In the genomic region with DNA sequence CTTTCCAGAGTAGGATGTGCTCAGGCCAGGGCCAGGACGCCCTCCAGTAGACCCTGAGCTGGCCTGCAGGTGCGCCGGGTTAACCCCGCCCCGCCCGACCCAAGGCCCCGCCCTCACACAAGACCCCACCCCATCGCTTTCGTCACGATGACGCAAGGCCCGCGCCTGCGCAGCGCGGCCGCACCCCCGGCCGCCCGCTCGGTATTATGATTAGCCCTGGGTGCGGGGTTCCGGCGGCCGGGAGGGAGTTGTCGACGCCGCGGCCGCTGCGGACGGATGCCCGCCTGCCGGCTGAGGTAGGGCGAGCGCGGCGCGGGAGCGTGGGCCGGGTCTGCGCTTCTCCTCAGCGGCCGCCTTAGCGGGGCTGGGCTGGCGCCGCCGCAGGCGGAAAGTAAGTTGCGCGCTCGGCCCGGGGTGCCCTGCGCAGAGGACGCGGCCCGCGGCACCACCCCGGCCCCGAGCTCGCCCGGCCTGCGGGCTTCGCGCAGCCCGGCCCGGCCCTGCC, we compare ENCODE assay signal across 8 mouse cellular contexts. TPM values are rescaled to one million over a fixed set of nuclear protein-coding genes. Genes with fewer than 3 reads are reported as not detected.
DNase-seq lines count a peak whose midpoint lies in the region; ATAC-seq and TF ChIP-seq lines count a peak whose summit lies in the region.

A gene (plus strand): TSS at position 155 of the 505 bp plus-strand sequence.

- peak within 1 kb of the TSS; percentile 55 for H3K4me2 ChIP-seq in forebrain, embryonic 15.5 days (replicated peaks)
- peak within 1 kb of the TSS; percentile 80 for H3K4me2 ChIP-seq in liver, embryonic 16.5 days (ENCODE audit: low read depth, low read length)
- H3K4me2 ChIP-seq in neural tube, embryonic 12.5 days (replicated peaks): peak within 1 kb of the TSS; percentile 90
- peak within 1 kb of the TSS; percentile 62 for H3K4me2 ChIP-seq in stomach, postnatal 0 days (replicated peaks; ENCODE audit: low read depth)

- intact Hi-C loops in heart, postnatal 14 days (cut with DNase I): loop anchor here (1.0 kb wide), 1 partner anchor 89 kb away; no protein-coding TSS in a partner anchor

- TF ChIP-seq EP300 in stomach, postnatal 0 days (optimal IDR thresholded peaks at IDR 0.05): no peak

- no peaks in the 10 kb centered on the region for H3K36me3 ChIP-seq in forebrain, embryonic 15.5 days
- no peaks in the 10 kb centered on the region for H3K36me3 ChIP-seq in liver, embryonic 16.5 days (ENCODE audit: control insufficient read depth, insufficient read depth)
- H3K36me3 ChIP-seq in neural tube, embryonic 12.5 days: no peaks in the 10 kb centered on the region
- H3K36me3 ChIP-seq in stomach, postnatal 0 days (ENCODE audit: control insufficient read depth, insufficient read depth, low read length): no peaks in the 10 kb centered on the region

- no peak; the same call in 1 of the 2 replicates for TF ChIP-seq CTCF in stomach, postnatal 0 days (IDR thresholded peaks at IDR 0.05; ENCODE audit: low read depth)

- peak; percentile 97 for ATAC-seq in forebrain, embryonic 15.5 days (replicated peaks)
- ATAC-seq in liver, embryonic 16.5 days (ENCODE audit: low read depth): peak; percentile 92
- peak; percentile 97 for ATAC-seq in neural tube, embryonic 12.5 days (ENCODE audit: low FRiP score, low read depth)
- ATAC-seq in stomach, postnatal 0 days (ENCODE audit: low FRiP score, low TSS enrichment): peak; percentile 96

- no peaks in the 10 kb centered on the region for H3K27me3 ChIP-seq in forebrain, embryonic 15.5 days
- no peaks in the 10 kb centered on the region for H3K27me3 ChIP-seq in liver, embryonic 16.5 days (ENCODE audit: control insufficient read depth, insufficient read depth, low read depth, low read length)
- H3K27me3 ChIP-seq in neural tube, embryonic 12.5 days (replicated peaks): no peaks in the 10 kb centered on the region
- H3K27me3 ChIP-seq in stomach, postnatal 0 days (ENCODE audit: control insufficient read depth, insufficient read depth, low read length): no peaks in the 10 kb centered on the region

- peaks cover 14% of the 10 kb centered on the region for H3K4me1 ChIP-seq in forebrain, embryonic 15.5 days
- H3K4me1 ChIP-seq in liver, embryonic 16.5 days (ENCODE audit: control insufficient read depth, low read depth, low read length): peaks cover 10% of the 10 kb centered on the region
- H3K4me1 ChIP-seq in neural tube, embryonic 12.5 days: peaks cover 5% of the 10 kb centered on the region
- H3K4me1 ChIP-seq in stomach, postnatal 0 days (replicated peaks; ENCODE audit: control insufficient read depth, insufficient read depth): no peaks in the 10 kb centered on the region

- H3K9ac ChIP-seq in forebrain, embryonic 15.5 days (replicated peaks): peak within 1 kb of the TSS; percentile 81
- H3K9ac ChIP-seq in liver, embryonic 16.5 days (ENCODE audit: low read depth, low read length): peak within 1 kb of the TSS; percentile 79
- H3K9ac ChIP-seq in neural tube, embryonic 12.5 days: peak within 1 kb of the TSS; percentile 91
- peak within 1 kb of the TSS; percentile 97 for H3K9ac ChIP-seq in stomach, postnatal 0 days (ENCODE audit: low read length)

- DNase-seq in ES-CJ7 (ENCODE audit: low read depth, low spot score): peak; percentile 90
- DNase-seq in cerebellum, adult 11 months: peak; percentile 86
- peak; percentile 93 for DNase-seq in heart, postnatal 14 days
- DNase-seq in large intestine, adult 2 months (ENCODE audit: low read depth, low spot score): no peak
- DNase-seq in stomach, postnatal 0 days (ENCODE audit: low spot score): peak; percentile 88

- H3K4me3 ChIP-seq in forebrain, embryonic 15.5 days: peak within 1 kb of the TSS; percentile 60
- peak within 1 kb of the TSS; percentile 70 for H3K4me3 ChIP-seq in liver, embryonic 16.5 days (ENCODE audit: low read depth, low read length)
- H3K4me3 ChIP-seq in neural tube, embryonic 12.5 days: peak within 1 kb of the TSS; percentile 91
- peak within 1 kb of the TSS; percentile 83 for H3K4me3 ChIP-seq in stomach, postnatal 0 days (ENCODE audit: low read depth, low read length)

- WGBS in forebrain, embryonic 15.5 days: under 1% methylated on average over 62 of the region's 67 CpGs
- under 1% methylated on average over 67 of the region's 67 CpGs for WGBS in large intestine, adult 2 months
- WGBS in liver, embryonic 16.5 days (ENCODE audit: insufficient replicate concordance): 0% methylated on average over 58 of the region's 67 CpGs
- WGBS in neural tube, embryonic 12.5 days: under 1% methylated on average over 64 of the region's 67 CpGs
- WGBS in stomach, postnatal 0 days: under 1% methylated on average over 63 of the region's 67 CpGs

- peak within 1 kb of the TSS; percentile 93 for H3K27ac ChIP-seq in forebrain, embryonic 15.5 days (replicated peaks)
- H3K27ac ChIP-seq in liver, embryonic 16.5 days (ENCODE audit: low read length): peak within 1 kb of the TSS; percentile 83
- peak within 1 kb of the TSS; percentile 87 for H3K27ac ChIP-seq in neural tube, embryonic 12.5 days
- H3K27ac ChIP-seq in stomach, postnatal 0 days (replicated peaks): peak within 1 kb of the TSS; percentile 97

- no peaks in the 10 kb centered on the region for H3K9me3 ChIP-seq in forebrain, embryonic 15.5 days
- no peaks in the 10 kb centered on the region for H3K9me3 ChIP-seq in liver, embryonic 16.5 days (replicated peaks; ENCODE audit: control insufficient read depth, low read length)
- H3K9me3 ChIP-seq in neural tube, embryonic 12.5 days: no peaks in the 10 kb centered on the region
- H3K9me3 ChIP-seq in stomach, postnatal 0 days (ENCODE audit: control insufficient read depth, low read length): no peaks in the 10 kb centered on the region

RNA-seq across cellular contexts. Expression of the gene that starts here (rescaled TPM):
- polyA plus RNA-seq in forebrain, embryonic 15.5 days (2015; fragmentation: Nextera tagmentation; extraction: Ambion mirVana): 73.0 and 84.7 TPM in 2 replicates
- 100 to 1,000 TPM; 173 to 206 TPM for total RNA-seq in heart, postnatal 14 days (2021)
- 26.9 and 51.1 TPM in 2 replicates for polyA plus RNA-seq in large intestine, adult 2 months (2012; rRNA removed)
- polyA plus RNA-seq in liver, embryonic 16.5 days (2015; fragmentation: Nextera tagmentation; extraction: Ambion mirVana): 17.9 and 20.1 TPM in 2 replicates
- 48.9 and 51.0 TPM in 2 replicates for polyA plus RNA-seq in neural tube, embryonic 12.5 days (2016; fragmentation: Nextera tagmentation; extraction: Ambion mirVana)
- polyA plus RNA-seq in stomach, postnatal 0 days (2015; fragmentation: Nextera tagmentation; extraction: Ambion mirVana): 34.0 and 38.2 TPM in 2 replicates
